Comparison of ENCODE assay signal across 8 mouse cellular contexts in genomic region chr6:83078324-83078858, GRCm38 (mm10). TPM values are rescaled to one million over a fixed set of nuclear protein-coding genes. Genes with fewer than 3 reads are reported as not detected.
A peak's percentile ranks its signal among the peaks of the same experiment; 100 is the strongest.
DNase-seq lines count a peak whose midpoint lies in the region; ATAC-seq and TF ChIP-seq lines count a peak whose summit lies in the region.

No protein-coding gene starts in this region.

- DNase-seq in ES-E14 (ENCODE audit: low read depth, low spot score), result peak; percentile 97
- peak; percentile 98 for DNase-seq in cerebellum, adult 11-12 months
- DNase-seq in heart, postnatal 36 days, result peak; percentile 100
- peak; percentile 97 to 100 for DNase-seq in layer of hippocampus, adult 2 months (ENCODE audit: low spot score in 2 of 2)
- peak; percentile 99 for DNase-seq in lung, embryonic 14.5 days
- DNase-seq in thymus, adult 2 months, result peak; percentile 99

- peak overlapping the region; percentile 83 to 90 for H3K4me3 ChIP-seq in ES-E14 (ENCODE audit: insufficient read depth in 1 of 2, low read depth in 1 of 2, low read length in 2 of 2, poor library complexity in 1 of 2, severe bottlenecking in 1 of 2)
- H3K4me3 ChIP-seq in forebrain, embryonic 16.5 days (replicated peaks; ENCODE audit: low read length), result peak overlapping the region; percentile 85
- peak overlapping the region; percentile 95 for H3K4me3 ChIP-seq in layer of hippocampus, adult 2 months
- peak overlapping the region; percentile 78 for H3K4me3 ChIP-seq in lung, embryonic 14.5 days (ENCODE audit: low read depth, low read length)
- peak overlapping the region; percentile 71 for H3K4me3 ChIP-seq in olfactory bulb, adult 2 months (ENCODE audit: insufficient read depth, low read depth, low read length)
- H3K4me3 ChIP-seq in thymus, adult 2 months (ENCODE audit: control insufficient read depth, insufficient read depth, low read length), result peak overlapping the region; percentile 54

- peak; percentile 82 for TF ChIP-seq CTCF in layer of hippocampus, adult 2 months (conservative IDR thresholded peaks at IDR 0.05)
- TF ChIP-seq CTCF in lung, embryonic 14.5 days (IDR thresholded peaks at IDR 0.05; ENCODE audit: low read depth), result peak; percentile 71
- peak; percentile 53; the same call in 1 of the 2 replicates for TF ChIP-seq CTCF in olfactory bulb, adult 2 months (IDR thresholded peaks at IDR 0.05; ENCODE audit: insufficient read depth, low read depth, low read length)
- TF ChIP-seq CTCF in thymus, adult 2 months (IDR thresholded peaks at IDR 0.05; ENCODE audit: borderline replicate concordance, control insufficient read depth, extremely low read depth, insufficient read depth, low read length, poor library complexity), result peak; percentile 73

- peaks cover 40% of the 10 kb centered on the region for H3K27me3 ChIP-seq in forebrain, embryonic 16.5 days (replicated peaks; ENCODE audit: control insufficient read depth, insufficient read depth, low read length)
- peaks cover 48% of the 10 kb centered on the region for H3K27me3 ChIP-seq in lung, embryonic 14.5 days (ENCODE audit: insufficient read depth, low read length)
- H3K27me3 ChIP-seq in thymus, adult 2 months (ENCODE audit: control insufficient read depth, insufficient read depth, low read length), result no peaks in the 10 kb centered on the region; the same call in 1 of the 2 replicates

- TF ChIP-seq POLR2A in olfactory bulb, adult 2 months (IDR thresholded peaks at IDR 0.05; ENCODE audit: insufficient read depth, low read depth, low read length), result peak; percentile 49; the same call in 1 of the 2 replicates
- peak; percentile 43 for TF ChIP-seq POLR2A in thymus, adult 2 months (IDR thresholded peaks at IDR 0.05; ENCODE audit: control insufficient read depth, extremely low read depth, insufficient read depth, low read length, poor library complexity)

- peaks cover 2% of the 10 kb centered on the region for H3K36me3 ChIP-seq in ES-E14 (ENCODE audit: control insufficient read depth, insufficient read depth, low read length, poor library complexity, severe bottlenecking)
- H3K36me3 ChIP-seq in forebrain, embryonic 16.5 days (ENCODE audit: control insufficient read depth, insufficient read depth), result peaks cover 8% of the 10 kb centered on the region
- peaks cover 26% of the 10 kb centered on the region for H3K36me3 ChIP-seq in lung, embryonic 14.5 days (ENCODE audit: insufficient read depth)
- no peaks in the 10 kb centered on the region for H3K36me3 ChIP-seq in thymus, adult 2 months (ENCODE audit: control insufficient read depth, insufficient read depth, low read length)

- intact Hi-C loops in heart, postnatal 36 days (cut with DNase I), result loop anchor here (1.0 kb wide), 3 partner anchors 23 to 82 kb away; partner anchors contain the start of genes Aup1, Ccdc142 and Gm42688

- peak overlapping the region; percentile 93 for H3K9ac ChIP-seq in ES-E14 (ENCODE audit: insufficient read depth, low read depth, low read length, poor library complexity, severe bottlenecking)
- H3K9ac ChIP-seq in forebrain, embryonic 16.5 days (replicated peaks; ENCODE audit: low read depth, low read length), result peak overlapping the region; percentile 88
- H3K9ac ChIP-seq in lung, embryonic 14.5 days, result peak overlapping the region; percentile 70

- 0 out of 4 replicates have a peak, but pooled peaks cover 0 to 2% of the 10 kb centered on the region in 2 experiments for H3K4me1 ChIP-seq in ES-E14 (ENCODE audit: control insufficient read depth in 2 of 2, insufficient read depth in 2 of 2, low read length in 2 of 2, poor library complexity in 1 of 2)
- H3K4me1 ChIP-seq in forebrain, embryonic 16.5 days (replicated peaks; ENCODE audit: control insufficient read depth, insufficient read depth, low read length), result peaks cover 21% of the 10 kb centered on the region
- peaks cover 5% of the 10 kb centered on the region; the same call in 1 of the 2 replicates for H3K4me1 ChIP-seq in lung, embryonic 14.5 days (ENCODE audit: insufficient read depth)
- peaks cover 12% of the 10 kb centered on the region for H3K4me1 ChIP-seq in olfactory bulb, adult 2 months (ENCODE audit: control insufficient read depth, insufficient read depth, low read length)
- peaks cover 11% of the 10 kb centered on the region for H3K4me1 ChIP-seq in thymus, adult 2 months (replicated peaks; ENCODE audit: control insufficient read depth, insufficient read depth, low read length)

- peak overlapping the region; percentile 84 for H3K4me2 ChIP-seq in forebrain, embryonic 16.5 days (ENCODE audit: low read length)
- peak overlapping the region; percentile 98 for H3K4me2 ChIP-seq in lung, embryonic 14.5 days

- H3K27ac ChIP-seq in ES-E14 (ENCODE audit: insufficient read depth, low read depth, low read length, poor library complexity, severe bottlenecking), result peak overlapping the region; percentile 75
- peak overlapping the region; percentile 94 for H3K27ac ChIP-seq in forebrain, embryonic 16.5 days (ENCODE audit: low read length)
- peak overlapping the region; percentile 99 for H3K27ac ChIP-seq in layer of hippocampus, adult 2 months
- peak overlapping the region; percentile 68 for H3K27ac ChIP-seq in lung, embryonic 14.5 days (ENCODE audit: low read depth)
- H3K27ac ChIP-seq in olfactory bulb, adult 2 months (ENCODE audit: insufficient read depth, low read depth, low read length), result peak overlapping the region; percentile 98
- 0 out of 2 replicates have a peak overlapping the region, but pooled peaks have one; percentile 2 for H3K27ac ChIP-seq in thymus, adult 2 months (ENCODE audit: control insufficient read depth, insufficient read depth, low read length)

- H3K9me3 ChIP-seq in ES-E14 (ENCODE audit: control insufficient read depth, insufficient read depth, low read depth, low read length), result no peaks in the 10 kb centered on the region
- no peaks in the 10 kb centered on the region for H3K9me3 ChIP-seq in forebrain, embryonic 16.5 days (ENCODE audit: control insufficient read depth, low read length)
- H3K9me3 ChIP-seq in lung, embryonic 14.5 days (ENCODE audit: low read depth, low read length), result no peaks in the 10 kb centered on the region

- WGBS in forebrain, embryonic 16.5 days, result 0% methylated on average over 46 of the region's 46 CpGs
- under 1% methylated on average over 46 of the region's 46 CpGs for WGBS in lung, embryonic 14.5 days
- 1% methylated on average over 46 of the region's 46 CpGs for WGBS in olfactory bulb, adult 2 months
- WGBS in thymus, adult 2 months, result under 1% methylated on average over 46 of the region's 46 CpGs

- in situ Hi-C loops in ES-E14 (cut with MboI; ENCODE audit: low sequenced_read_pairs in 2 of 2, unreplicated experiment in 2 of 2), result no loop called here

- peak; percentile 94 for ATAC-seq in forebrain, embryonic 16.5 days
- ATAC-seq in lung, embryonic 14.5 days (ENCODE audit: insufficient read depth), result peak; percentile 92

TF ChIP-seq in ES-E14, 5 proteins besides CTCF, POLR2A, EP300 and RAD21 (continues in another document):
- no peak for TF ChIP-seq ZNF384 (IDR thresholded peaks at IDR 0.05; ENCODE audit: low read depth, low read length)
- no peak for TF ChIP-seq MAFK (IDR thresholded peaks at IDR 0.05; ENCODE audit: insufficient read depth, low read depth, low read length)
- no peak for TF ChIP-seq HCFC1 (IDR thresholded peaks at IDR 0.05; ENCODE audit: borderline replicate concordance, insufficient read depth, low read length)

RNA-seq across cellular contexts. Expression of gene Pcgf1, which starts 0.7 kb away (rescaled TPM):
- total RNA-seq in ES-E14 (2012; rRNA removed), result 12.7 and 14.7 TPM in 2 replicates
- polyA plus RNA-seq in forebrain, embryonic 16.5 days (2015; fragmentation: Nextera tagmentation; extraction: Ambion mirVana), result 45.5 and 46.5 TPM in 2 replicates
- 10 to 100 TPM in 1 of 2 experiments, 1 to 10 TPM in 1; 8.6 to 10.1 TPM for total RNA-seq in heart, postnatal 36 days (2021)
- total RNA-seq in layer of hippocampus, adult 2 months (2021), result 10 to 100 TPM; 36.3 to 37.5 TPM
- polyA plus RNA-seq in lung, embryonic 14.5 days (2014; fragmentation: Nextera tagmentation; extraction: Ambion mirVana), result 28.5 and 29.9 TPM in 2 replicates
- not detected in 2 replicates for polyA plus RNA-seq in olfactory bulb, adult 2 months (2012; ENCODE audit: insufficient read depth, insufficient read length, low replicate concordance, missing spikeins)
- 24.4 and 25.5 TPM in 2 replicates for polyA plus RNA-seq in thymus, adult 2 months (2012; rRNA removed)

RNA-seq across cellular contexts. Expression of gene Lbx2, which starts 7.8 kb away (rescaled TPM):
- 0.42 and 0.62 TPM in 2 replicates for total RNA-seq in ES-E14 (2012; rRNA removed)
- polyA plus RNA-seq in forebrain, embryonic 16.5 days (2015; fragmentation: Nextera tagmentation; extraction: Ambion mirVana), result not detected in 2 replicates
- total RNA-seq in heart, postnatal 36 days (2021), result 1 to 10 TPM in 1 of 2 experiments, under 1 TPM in 1; 0.68 to 1.1 TPM
- under 1 TPM in 1 of 2 experiments, not detected in 1; 0.86 TPM for total RNA-seq in layer of hippocampus, adult 2 months (2021)
- 0.84 and 0.89 TPM in 2 replicates for polyA plus RNA-seq in lung, embryonic 14.5 days (2014; fragmentation: Nextera tagmentation; extraction: Ambion mirVana)
- polyA plus RNA-seq in olfactory bulb, adult 2 months (2012; ENCODE audit: insufficient read depth, insufficient read length, low replicate concordance, missing spikeins), result not detected in 2 replicates
- 2.1 and 2.6 TPM in 2 replicates for polyA plus RNA-seq in thymus, adult 2 months (2012; rRNA removed)

RNA-seq across cellular contexts. Expression of gene Tlx2, which starts 8.3 kb away (rescaled TPM):
- 0.58 TPM in 1 of 2 replicates, not detected in the other for total RNA-seq in ES-E14 (2012; rRNA removed)
- polyA plus RNA-seq in forebrain, embryonic 16.5 days (2015; fragmentation: Nextera tagmentation; extraction: Ambion mirVana), result not detected in 2 replicates
- not detected for total RNA-seq in heart, postnatal 36 days (2021)
- total RNA-seq in layer of hippocampus, adult 2 months (2021), result not detected
- polyA plus RNA-seq in lung, embryonic 14.5 days (2014; fragmentation: Nextera tagmentation; extraction: Ambion mirVana), result 0.25 and 0.95 TPM in 2 replicates
- not detected in 2 replicates for polyA plus RNA-seq in olfactory bulb, adult 2 months (2012; ENCODE audit: insufficient read depth, insufficient read length, low replicate concordance, missing spikeins)
- 0.11 and 0.20 TPM in 2 replicates for polyA plus RNA-seq in thymus, adult 2 months (2012; rRNA removed)

RNA-seq across cellular contexts. Expression of gene Dqx1, which starts 20.7 kb away (rescaled TPM):
- 3.7 and 5.6 TPM in 2 replicates for total RNA-seq in ES-E14 (2012; rRNA removed)
- 0.30 and 0.31 TPM in 2 replicates for polyA plus RNA-seq in forebrain, embryonic 16.5 days (2015; fragmentation: Nextera tagmentation; extraction: Ambion mirVana)
- total RNA-seq in heart, postnatal 36 days (2021), result under 1 TPM; 0.65 to 0.89 TPM
- total RNA-seq in layer of hippocampus, adult 2 months (2021), result under 1 TPM; 0.69 to 0.79 TPM
- 0.62 and 1.3 TPM in 2 replicates for polyA plus RNA-seq in lung, embryonic 14.5 days (2014; fragmentation: Nextera tagmentation; extraction: Ambion mirVana)
- not detected in 2 replicates for polyA plus RNA-seq in olfactory bulb, adult 2 months (2012; ENCODE audit: insufficient read depth, insufficient read length, low replicate concordance, missing spikeins)
- polyA plus RNA-seq in thymus, adult 2 months (2012; rRNA removed), result 3.6 and 4.4 TPM in 2 replicates

RNA-seq across cellular contexts. Expression of gene Ccdc142, which starts 23.0 kb away (rescaled TPM):
- 4.6 and 4.7 TPM in 2 replicates for total RNA-seq in ES-E14 (2012; rRNA removed)
- polyA plus RNA-seq in forebrain, embryonic 16.5 days (2015; fragmentation: Nextera tagmentation; extraction: Ambion mirVana), result 3.2 and 4.3 TPM in 2 replicates
- total RNA-seq in heart, postnatal 36 days (2021), result 1 to 10 TPM; 1.4 to 1.5 TPM
- total RNA-seq in layer of hippocampus, adult 2 months (2021), result 1 to 10 TPM; 7.7 to 9.1 TPM
- 2.6 and 3.0 TPM in 2 replicates for polyA plus RNA-seq in lung, embryonic 14.5 days (2014; fragmentation: Nextera tagmentation; extraction: Ambion mirVana)
- not detected in 2 replicates for polyA plus RNA-seq in olfactory bulb, adult 2 months (2012; ENCODE audit: insufficient read depth, insufficient read length, low replicate concordance, missing spikeins)
- polyA plus RNA-seq in thymus, adult 2 months (2012; rRNA removed), result 18.9 and 19.6 TPM in 2 replicates

Comparison
In these comparisons a context has a peak if more than half of its experiments do, and no peak if none do; other contexts are left out.
1. Peak in every context shown above with its lines: DNase-seq, ATAC-seq, H3K4me3 ChIP-seq and H3K27ac ChIP-seq.
2. H3K27ac ChIP-seq: peak in every context shown above with its lines; median percentile 99 in layer of hippocampus, adult 2 months; 98 in olfactory bulb, adult 2 months; 94 in forebrain, embryonic 16.5 days; 75 in ES-E14; 68 in lung, embryonic 14.5 days; 2 in thymus, adult 2 months.